Mouse (Mus musculus): Measurements from ENCODE around the gene Hist1h4d.
A peak's percentile ranks its signal among the peaks of the same experiment; 100 is the strongest.

Hist1h4d gene

DNA sequence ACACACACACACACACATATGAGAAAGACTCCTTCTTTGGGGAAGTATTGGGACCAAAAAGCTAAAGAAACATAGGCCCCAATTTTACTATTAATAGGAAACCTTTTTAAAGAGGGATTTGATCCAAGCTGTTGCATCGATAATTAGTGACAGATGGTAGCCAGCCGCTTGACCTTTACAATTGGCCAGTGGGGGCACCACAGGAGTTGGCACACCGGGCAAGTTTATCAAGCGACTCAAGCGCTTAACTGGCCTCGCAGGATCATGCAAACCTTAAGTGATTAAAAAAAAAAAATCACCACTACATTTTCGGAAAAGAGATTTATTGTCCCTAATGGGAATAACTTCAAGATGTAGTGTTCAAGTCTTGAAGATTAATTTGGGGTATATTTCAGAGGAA is 11.2 kb downstream of the Hist1h4d start:
- DNase-seq (ENCODE audit: extremely low spot score, low read depth, low spot score) = no peak

DNA sequence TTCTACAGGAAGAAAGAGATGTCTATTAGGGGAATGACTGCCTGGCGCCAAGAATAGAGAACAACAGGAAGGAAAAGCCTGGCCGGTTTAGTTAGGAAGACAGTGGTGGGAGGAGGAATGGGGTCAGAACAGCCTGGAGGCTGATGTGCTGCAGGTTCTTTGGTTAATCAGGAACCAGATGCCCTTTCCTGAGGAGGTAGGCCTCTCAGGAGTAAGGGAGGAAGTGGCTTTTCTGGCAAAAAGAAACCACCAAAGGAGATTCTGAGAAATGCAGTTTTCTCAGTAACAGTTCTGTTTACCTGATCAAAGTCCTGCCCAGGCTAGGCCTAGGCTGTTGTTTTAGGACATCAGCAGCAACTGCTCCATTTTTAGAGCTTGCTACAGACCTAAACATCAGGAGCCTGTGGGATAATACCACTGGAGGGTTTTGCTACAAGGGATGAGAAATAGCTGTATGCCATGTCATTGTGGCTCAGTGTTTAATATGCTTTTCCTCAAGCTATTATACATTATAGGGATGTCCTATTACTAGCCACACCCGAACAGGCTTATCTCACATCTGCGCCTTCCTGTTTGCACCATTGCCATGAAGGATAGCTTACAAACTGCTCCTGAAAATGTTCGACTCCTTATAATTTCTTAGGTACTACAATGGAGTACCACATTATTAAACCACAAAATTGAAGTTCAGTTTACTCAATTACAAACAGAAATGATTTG is 11.8 kb downstream of the Hist1h4d start:
- DNase-seq (ENCODE audit: extremely low spot score, low read depth, low spot score) = no peak

DNA sequence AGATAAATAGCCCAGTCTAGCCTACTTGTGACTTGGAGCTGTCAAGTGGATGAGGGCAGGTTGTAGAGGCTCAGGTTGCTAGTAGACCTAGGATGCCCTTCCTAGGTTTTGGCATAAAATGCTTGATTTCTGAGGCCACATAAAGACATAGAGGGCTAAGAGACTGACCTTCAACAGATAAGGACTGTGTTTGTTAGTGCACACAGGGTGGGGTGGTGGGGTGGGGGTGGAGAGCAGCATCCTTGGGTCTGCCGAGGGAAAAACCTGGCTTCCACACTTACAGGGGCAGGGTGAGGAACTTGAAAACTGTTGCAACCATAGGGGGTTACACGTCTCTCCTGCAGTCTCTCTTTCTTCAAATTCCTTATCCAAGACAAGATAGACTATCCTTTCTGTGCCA is 13.8 kb downstream of the Hist1h4d start:
- DNase-seq (ENCODE audit: extremely low spot score, low read depth, low spot score) = no peak

DNA sequence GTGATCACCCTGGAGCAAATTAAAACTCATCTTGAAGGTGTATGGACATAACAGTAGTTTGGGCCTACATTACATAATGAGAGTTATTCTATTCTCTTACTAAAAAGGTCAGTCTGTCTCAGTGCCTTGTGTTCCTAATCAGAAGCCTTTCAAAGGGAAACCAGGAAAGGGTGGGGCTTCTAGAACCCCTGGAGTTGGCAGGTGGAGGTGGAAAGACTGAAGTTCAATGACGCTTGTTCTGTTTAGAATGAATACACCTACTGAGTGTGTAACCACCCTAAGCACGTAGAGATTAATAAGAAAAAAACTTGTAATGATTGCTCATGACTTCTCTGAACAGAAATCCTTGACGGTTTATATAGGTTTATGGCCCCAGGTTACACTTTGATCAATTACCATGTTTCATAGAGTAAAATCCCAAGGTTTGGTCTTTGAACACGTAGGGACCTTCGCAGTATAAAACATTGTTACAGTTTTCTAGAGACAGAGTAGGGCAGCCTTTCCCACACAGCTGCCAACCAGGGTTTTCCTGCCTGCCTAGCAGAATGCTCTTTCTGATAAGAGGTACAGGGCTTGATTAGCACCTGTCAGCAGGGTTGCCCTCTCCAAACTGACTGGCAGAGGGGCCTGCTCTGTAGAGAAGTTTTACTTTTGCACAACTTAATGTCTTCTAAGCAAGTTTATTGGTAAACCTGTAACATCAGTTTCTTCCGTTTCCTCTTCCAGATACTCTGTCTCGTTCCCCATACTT is 14.4 kb downstream of the Hist1h4d start:
- DNase-seq (ENCODE audit: extremely low spot score, low read depth, low spot score) = no peak

DNA sequence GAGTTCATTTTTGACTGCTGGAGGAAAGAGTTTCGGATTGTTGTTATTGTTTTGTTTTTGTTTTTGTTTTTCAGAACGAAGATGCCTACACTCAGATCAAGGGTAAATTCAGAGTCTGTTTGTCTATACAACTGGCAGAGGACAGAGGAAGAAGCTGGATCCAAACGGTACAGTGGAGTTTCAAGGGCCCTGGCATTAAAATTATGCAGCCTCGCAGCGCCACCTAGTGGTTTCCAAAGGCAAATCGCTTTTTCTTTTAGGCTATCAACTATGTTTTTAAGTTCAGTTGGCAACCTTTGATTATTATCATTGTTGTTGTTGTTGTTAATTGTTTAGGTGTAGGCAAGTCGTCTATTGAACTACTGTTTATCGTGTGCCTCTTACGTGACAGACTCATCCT is 16.6 kb downstream of the Hist1h4d start:
- peak; percentile 74 for DNase-seq (ENCODE audit: extremely low spot score, low read depth, low spot score)

DNA sequence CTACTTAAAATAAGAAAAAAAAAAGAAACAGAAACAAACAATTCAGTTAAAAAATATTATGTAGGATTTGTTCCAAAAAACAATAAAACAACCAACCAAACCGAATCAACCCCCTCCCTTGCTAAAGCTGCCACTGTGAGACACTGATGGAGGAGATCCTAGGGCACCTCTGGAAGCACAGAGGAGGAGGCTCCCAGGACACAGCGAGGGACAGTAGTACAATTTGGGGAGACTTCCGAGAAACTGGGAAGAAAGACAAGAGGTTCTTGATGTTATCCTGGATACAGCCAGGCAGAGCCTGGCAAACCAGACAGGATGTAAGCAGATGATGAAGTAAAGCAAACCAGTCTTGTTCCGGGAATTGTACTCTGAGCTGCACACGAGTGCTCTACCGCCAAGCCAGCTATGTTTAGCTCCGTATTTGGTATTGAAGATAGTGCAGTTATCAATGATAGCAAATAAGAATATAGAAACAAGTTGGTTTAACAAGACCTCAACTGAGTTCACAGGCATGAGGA is 21.8 kb downstream of the Hist1h4d start:
- DNase-seq (ENCODE audit: extremely low spot score, low read depth, low spot score) = no peak

DNA sequence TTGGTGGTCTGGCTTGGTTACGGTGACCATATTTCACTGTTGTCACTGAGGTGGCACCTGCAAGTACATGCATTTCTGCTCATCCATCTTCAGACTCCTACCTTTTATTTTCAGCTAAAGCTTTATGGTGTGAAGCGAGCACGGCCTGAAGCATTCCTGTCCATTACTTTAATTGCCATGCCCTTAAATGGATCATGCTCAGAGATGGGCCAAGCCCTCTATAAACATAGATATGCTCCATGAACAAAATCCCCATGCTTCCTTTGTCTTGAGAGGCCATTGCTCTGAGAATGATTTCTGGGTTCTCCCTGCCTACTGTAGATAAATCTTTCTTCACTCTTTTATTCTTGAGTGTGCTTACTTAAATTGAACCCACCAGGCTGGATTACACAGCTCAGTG is 23.1 kb downstream of the Hist1h4d start:
- no peak for DNase-seq (ENCODE audit: extremely low spot score, low read depth, low spot score)

DNA sequence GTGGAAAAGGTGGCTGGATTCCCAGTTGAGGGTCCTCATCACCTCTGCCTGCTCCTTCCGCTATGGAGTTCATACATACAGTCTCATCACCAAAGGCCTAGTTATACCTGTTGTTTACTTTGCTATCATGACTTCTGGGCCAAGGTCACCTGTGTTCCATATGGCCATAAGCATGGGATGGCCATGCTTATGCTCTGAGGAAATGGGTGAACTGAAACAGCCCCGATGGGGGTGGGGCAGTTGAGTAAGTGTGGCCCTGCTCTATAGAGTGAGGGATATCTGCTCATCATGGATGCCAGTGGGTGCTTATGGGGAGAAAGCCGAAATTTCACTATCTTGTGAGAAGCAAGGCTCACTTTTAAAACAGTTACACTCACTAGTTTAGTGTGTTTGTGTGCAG is 23.7 kb downstream of the Hist1h4d start:
- no peak for DNase-seq (ENCODE audit: extremely low spot score, low read depth, low spot score)

DNA sequence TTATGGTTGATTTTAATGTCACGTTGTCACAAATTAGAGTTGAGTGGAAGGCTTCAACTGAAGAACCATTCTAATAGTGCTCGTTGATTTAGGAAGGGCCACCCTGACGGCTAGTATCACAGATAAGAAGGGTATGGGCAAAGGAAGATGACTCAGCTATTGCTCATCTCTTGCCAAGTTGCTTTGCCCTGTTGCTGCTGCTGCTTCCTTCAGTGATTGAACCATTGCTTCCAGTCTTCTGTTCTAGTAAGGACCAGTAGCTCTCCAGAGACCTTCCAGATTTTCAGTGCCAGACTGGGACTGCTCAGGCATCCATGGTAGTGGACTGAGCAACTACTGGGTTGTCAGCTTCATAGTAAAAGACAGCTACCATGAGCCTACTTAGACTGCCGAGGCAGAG is 27.8 kb downstream of the Hist1h4d start:
- no peak for DNase-seq (ENCODE audit: extremely low spot score, low read depth, low spot score)

DNA sequence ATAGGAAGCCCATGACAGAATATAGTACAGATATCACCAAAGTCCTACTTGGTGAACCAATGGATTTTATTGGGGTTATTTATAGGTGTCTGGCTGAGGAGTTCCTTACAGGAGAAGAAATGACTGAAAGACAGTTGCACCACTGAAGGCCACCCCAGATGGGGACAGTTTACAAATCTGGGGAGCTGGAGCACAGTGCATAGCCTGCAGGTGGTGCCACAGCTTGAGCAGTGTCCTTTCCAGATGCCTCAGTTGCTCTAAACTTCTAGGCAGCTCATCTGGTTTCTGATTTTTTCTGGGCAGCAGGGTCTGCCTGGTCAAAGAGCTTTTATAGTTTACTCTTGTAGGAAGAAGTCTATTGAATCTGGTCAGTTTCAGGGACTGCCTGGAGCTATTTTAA is 28.4 kb downstream of the Hist1h4d start:
- DNase-seq (ENCODE audit: extremely low spot score, low read depth, low spot score) = no peak

DNA sequence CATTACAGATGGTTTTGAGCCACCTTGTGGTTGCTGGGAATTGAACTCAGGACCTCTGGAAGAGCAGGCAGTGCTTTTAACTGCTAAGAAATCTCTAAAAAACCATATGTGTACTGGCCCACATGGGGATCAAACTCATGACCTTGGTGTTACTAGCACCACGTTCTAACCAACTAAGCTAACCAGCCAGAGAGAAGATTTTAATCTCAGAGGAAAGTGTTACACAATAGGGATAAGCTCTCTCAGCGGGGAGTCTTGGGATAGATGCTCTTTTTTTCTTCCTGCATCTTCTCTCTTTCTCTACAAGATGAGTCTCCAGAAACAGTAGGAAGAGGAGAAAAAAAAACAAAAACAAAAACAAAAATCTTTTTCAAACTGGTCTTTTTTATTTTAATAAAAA is 29.0 kb downstream of the Hist1h4d start:
- no peak for DNase-seq (ENCODE audit: extremely low spot score, low read depth, low spot score)

DNA sequence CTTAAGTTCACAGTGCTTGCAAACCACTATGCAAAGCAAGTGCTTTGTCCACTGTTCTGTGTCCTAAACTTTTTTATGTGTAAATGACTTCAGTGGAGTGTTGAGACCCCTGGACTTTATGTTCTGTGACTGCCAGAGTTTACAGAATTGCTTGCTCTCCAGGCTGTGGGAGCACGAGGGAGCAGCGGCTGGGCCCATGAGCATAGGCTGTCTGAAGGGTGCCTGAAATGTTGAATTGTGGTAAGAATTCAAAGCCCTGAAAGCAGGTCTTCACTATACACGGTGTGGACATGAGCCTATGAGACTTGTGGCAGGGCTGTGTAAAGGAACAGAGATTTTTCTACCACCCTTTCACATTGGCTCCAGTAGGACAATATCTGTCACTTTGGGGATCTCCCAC is 30.2 kb downstream of the Hist1h4d start:
- DNase-seq (ENCODE audit: extremely low spot score, low read depth, low spot score) = no peak

DNA sequence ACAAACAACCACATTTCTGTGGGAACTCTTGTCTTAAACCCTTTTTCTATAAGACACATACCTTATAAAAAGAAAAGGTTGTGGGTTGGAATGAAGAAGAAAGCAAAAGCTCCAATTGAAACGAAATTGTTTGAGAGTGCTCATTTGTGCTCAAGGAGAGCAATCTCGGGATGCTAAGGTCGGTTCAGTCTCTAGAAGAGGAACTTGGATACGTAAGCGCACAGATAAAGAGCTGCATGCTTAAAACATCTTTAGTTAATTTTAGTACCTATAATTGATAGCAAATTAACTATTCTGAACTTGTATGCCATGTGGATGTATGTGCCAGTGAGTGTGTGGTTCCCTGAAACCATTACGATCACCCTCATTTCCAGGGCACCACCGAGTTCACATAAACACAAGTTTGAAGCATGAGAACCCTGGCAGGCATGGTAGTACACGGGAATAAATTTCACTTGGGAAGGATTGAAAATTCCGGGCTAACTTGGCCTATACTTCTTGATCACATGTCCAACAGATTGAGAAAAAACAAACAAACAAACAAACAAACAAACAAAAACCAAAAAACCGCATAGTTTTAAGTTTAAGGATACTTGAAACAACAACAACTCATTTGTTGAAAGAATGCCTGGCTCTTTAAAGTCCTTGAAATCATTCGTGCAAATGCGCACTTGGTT is 38.8 kb downstream of the Hist1h4d start:
- DNase-seq (ENCODE audit: extremely low spot score, low read depth, low spot score) = no peak

DNA sequence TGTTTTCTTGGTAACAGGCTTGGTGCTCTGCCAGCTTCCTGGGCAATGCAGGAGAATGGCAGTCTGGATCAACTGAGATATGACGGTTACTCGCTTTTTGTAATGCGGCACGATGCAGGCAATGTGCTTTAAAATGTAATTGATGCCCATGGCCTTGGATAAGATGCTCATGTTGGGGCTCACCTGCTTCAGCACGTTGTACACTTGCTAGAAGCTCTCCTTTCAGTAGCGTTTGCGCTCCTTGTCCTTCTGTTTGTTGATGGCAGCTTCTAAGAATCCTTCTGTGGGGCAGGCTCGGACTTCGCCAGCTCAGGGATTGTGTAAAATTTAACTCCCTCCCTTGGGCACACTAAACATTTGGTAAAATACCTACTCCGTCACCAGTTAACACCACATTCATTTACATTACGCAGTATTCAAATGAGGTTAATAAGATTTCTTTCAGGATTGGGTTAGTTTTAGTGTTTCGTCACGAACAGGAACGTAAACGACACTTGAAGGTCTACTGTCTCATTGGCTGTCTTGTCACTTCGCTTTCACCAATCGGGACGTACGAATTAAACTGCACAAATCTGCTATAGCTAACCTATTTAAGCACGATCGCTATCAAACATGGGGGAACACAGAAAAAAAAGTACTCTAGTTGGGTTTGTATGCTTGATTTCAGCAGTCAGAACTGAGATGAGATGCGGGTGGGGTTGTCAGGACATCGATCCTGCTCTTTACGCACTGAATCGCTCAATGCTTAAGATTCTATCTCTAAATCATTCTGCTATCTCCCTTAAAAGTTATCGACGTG is 39.5 kb downstream of the Hist1h4d start, which contains the start of gene Hist1h2be:
TSS of gene Hist1h2be (minus strand) at position 392 of the 799 bp plus-strand sequence.
- peak; percentile 97 for DNase-seq (ENCODE audit: extremely low spot score, low read depth, low spot score)

DNA sequence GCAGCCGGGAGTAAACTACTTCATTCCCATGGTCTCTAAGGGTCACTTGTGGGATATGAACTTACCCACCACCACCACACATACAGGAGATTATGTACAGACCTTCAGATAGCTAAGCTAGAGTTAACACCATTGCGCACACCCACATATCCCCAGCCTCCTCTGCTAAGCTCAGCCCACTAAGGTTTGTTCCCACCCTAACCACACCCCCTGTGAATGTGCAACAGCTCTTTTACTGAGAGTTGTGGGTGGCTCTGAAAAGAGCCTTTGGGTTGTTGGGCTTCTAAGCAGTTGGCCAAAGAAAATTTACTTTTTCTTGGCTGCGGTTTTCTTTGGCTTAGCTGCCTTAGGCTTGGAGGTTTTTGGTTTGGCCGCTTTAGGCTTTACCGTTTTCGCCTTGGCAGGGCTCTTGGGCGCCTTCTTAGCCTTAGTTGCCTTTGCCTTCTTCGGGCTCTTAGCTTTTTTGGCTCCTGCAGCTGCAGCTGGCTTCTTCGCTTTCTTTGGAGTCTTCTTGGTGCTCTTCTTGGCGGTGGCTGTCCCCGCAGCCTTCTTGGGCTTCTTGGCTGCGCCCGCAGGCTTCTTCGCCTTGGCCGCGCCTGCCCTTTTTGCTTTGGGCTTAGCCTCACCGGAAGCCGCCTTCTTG is 40.3 kb downstream of the Hist1h4d start:
- no peak for DNase-seq (ENCODE audit: extremely low spot score, low read depth, low spot score)

DNA sequence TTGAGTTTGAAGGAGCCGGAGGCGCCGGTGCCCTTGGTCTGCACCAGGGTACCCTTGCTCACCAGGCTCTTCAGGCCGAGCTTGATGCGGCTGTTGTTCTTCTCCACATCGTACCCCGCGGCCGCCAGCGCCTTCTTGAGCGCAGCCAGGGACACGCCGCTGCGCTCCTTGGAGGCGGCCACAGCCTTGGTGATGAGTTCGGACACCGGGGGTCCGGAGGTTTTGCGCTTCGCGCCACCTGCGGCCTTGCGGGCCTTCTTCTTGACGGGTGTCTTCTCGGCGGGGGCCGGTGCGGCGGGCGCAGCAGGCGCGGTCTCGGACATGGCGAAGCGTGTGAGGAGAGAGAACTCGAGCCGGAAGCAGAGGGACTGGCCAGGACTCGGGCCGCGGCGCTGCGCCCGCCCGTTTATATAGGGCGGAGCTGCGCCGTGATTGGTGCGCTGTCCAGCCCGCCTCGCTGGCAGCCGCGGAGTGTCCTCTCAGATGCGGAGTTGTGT is 40.8 kb downstream of the Hist1h4d start, which contains the start of gene Hist1h1e:
TSS of gene Hist1h1e (minus strand) at position 384 of the 497 bp plus-strand sequence.
- peak; percentile 70 for DNase-seq (ENCODE audit: extremely low spot score, low read depth, low spot score)

DNA sequence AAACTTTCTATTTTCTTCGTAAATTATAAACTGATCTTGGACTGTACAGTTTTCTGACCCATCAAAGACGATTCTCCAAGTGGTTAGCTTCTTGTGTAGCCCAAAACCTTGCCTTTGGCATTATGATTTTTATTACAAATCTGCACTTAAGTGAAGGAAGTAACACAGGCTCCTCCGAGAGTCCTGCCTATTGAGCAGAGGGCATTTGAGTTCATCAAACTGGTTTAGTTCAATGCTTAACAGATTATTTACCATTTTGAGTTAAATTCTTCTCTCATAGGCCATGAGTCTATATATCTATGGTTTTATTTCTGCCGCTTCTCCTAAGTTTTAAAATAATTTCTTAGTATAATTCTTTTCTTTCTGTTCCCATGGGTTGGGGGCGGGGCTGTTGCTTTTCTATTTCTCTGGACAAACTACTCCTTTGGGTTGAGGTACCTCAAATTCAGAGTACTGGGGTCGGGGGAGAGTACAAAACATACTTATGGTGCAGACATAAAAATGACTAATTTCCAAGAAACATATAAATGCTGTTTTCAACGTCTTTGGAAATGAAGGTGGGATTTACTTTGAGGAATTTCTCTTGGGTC is 41.6 kb downstream of the Hist1h4d start:
- peak; percentile 24 for DNase-seq (ENCODE audit: extremely low spot score, low read depth, low spot score)

DNA sequence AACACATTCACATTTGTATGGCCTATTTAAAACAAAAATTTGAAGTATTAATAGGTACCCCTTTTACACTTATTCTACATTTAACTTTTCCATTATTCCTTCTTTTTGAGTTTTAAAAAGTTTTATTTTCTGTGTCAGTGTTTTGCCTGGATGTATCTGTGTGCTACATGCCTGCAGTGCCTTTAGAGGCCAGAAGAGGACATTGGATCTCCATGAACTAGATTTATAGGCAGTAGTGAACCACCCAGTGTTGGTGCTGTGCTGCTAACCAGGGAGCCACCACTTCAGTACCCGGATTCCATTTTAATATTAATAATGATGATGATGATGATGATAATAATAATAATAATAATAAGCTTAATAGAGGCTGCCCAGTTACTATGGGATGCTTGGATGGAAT is 49.3 kb downstream of the Hist1h4d start:
- no peak for DNase-seq (ENCODE audit: extremely low spot score, low read depth, low spot score)
